Mouse (Mus musculus): Measurements from ENCODE around the gene Odf2l.

Gene Odf2l

GRCm38 (mm10) chr3:145142925-145143324, 24.5 kb downstream of the Odf2l start:
- DNase-seq: no peak

- DNase-seq: no peak
Observed at GRCm38 (mm10) chr3:145143856-145144255, 25.5 kb downstream of the Odf2l start.

- no peak for DNase-seq
Observed at GRCm38 (mm10) chr3:145146871-145147270, 28.5 kb downstream of the Odf2l start.

GRCm38 (mm10) chr3:145147483-145147882, 29.1 kb downstream of the Odf2l start:
- no peak for DNase-seq

GRCm38 (mm10) chr3:145147952-145148351, 29.6 kb downstream of the Odf2l start:
- no peak for DNase-seq

- DNase-seq: no peak
Observed at GRCm38 (mm10) chr3:145151092-145151491, 32.7 kb downstream of the Odf2l start.

- no peak for DNase-seq
Observed at GRCm38 (mm10) chr3:145151933-145152332, 33.5 kb downstream of the Odf2l start.

- DNase-seq: no peak
Observed at GRCm38 (mm10) chr3:145156883-145157282, 38.5 kb downstream of the Odf2l start.

GRCm38 (mm10) chr3:145158441-145158840, 40.1 kb downstream of the Odf2l start:
- no peak for DNase-seq

- no peak for DNase-seq
Observed at GRCm38 (mm10) chr3:145166741-145167140, 48.4 kb downstream of the Odf2l start.

- no peak for DNase-seq
Observed at GRCm38 (mm10) chr3:145167766-145168165, 49.4 kb downstream of the Odf2l start.

GRCm38 (mm10) chr3:145168844-145169696, 50.7 kb downstream of the Odf2l start:
- DNase-seq: no peak

- no peak for DNase-seq
Observed at GRCm38 (mm10) chr3:145170028-145170427, 51.6 kb downstream of the Odf2l start.

- no peak for DNase-seq
Observed at GRCm38 (mm10) chr3:145170604-145171389, 52.4 kb downstream of the Odf2l start.

- no peak for DNase-seq
Observed at GRCm38 (mm10) chr3:145171390-145172060, 53.1 kb downstream of the Odf2l start.

GRCm38 (mm10) chr3:145184645-145185044, 66.3 kb downstream of the Odf2l start:
- no peak for DNase-seq

GRCm38 (mm10) chr3:145191972-145192371, 73.6 kb downstream of the Odf2l start:
- no peak for DNase-seq

GRCm38 (mm10) chr3:145195240-145195923, 77.0 kb downstream of the Odf2l start:
- no peak for DNase-seq

- no peak for DNase-seq
Observed at GRCm38 (mm10) chr3:145198050-145198449, 79.7 kb downstream of the Odf2l start.
